Comparison of ENCODE assay signal across 11 mouse cellular contexts in genomic region chr7:126607064-126607463, GRCm38 (mm10). TPM values are rescaled to one million over a fixed set of nuclear protein-coding genes. Genes with fewer than 3 reads are reported as not detected.
DNase-seq lines count a peak whose midpoint lies in the region; TF ChIP-seq lines count a peak whose summit lies in the region.
"Had no signal": no experiment of that assay in that cellular context is flagged by ENCODE, and none has a peak within 500 bp of the region (broad histone marks: within the 10 kb centered on the region; RNA-seq: fewer than 3 reads in every experiment).

No protein-coding gene starts in this region.

- H3K4me3 ChIP-seq in spleen, adult 2 months (ENCODE audit: extremely low read depth, insufficient read depth, insufficient read length), result no peak overlapping the region
- H3K4me3 ChIP-seq: limb, embryonic 15.5 days had no signal

- no peak for TF ChIP-seq POLR2A in spleen, adult 2 months (IDR thresholded peaks at IDR 0.05; ENCODE audit: low read depth, low read length)

- H3K27ac ChIP-seq in spleen, adult 2 months (ENCODE audit: insufficient read depth, low read length), result peak overlapping the region; percentile 52
- H3K27ac ChIP-seq: limb, embryonic 15.5 days had no signal

- H3K4me1 ChIP-seq in spleen, adult 2 months (ENCODE audit: control insufficient read depth, insufficient read depth, insufficient read length), result peaks cover 2% of the 10 kb centered on the region; the same call in 1 of the 2 replicates
- H3K4me1 ChIP-seq: limb, embryonic 15.5 days had no signal

- no peaks in the 10 kb centered on the region for H3K36me3 ChIP-seq in spleen, adult 2 months (ENCODE audit: control insufficient read depth, insufficient read depth, low read length)
- H3K36me3 ChIP-seq: limb, embryonic 15.5 days had no signal

- peak; percentile 68 for DNase-seq in adrenal gland, adult 2 months
- DNase-seq in adrenal gland, adult 18-20 months (ENCODE audit: low spot score in 2 of 2), result no peak
- DNase-seq in spleen, adult 2 months (ENCODE audit: low read depth in 1 of 2, low spot score in 2 of 2), result no peak
- DNase-seq in spleen, postnatal 4 days (ENCODE audit: low spot score in 2 of 2), result no peak
- DNase-seq in heart, postnatal 4 days, result peak; percentile 38
- DNase-seq in urinary bladder, postnatal 4 days (ENCODE audit: low spot score in 2 of 2), result peak; percentile 56 to 68
- DNase-seq in frontal cortex, postnatal 14 days (ENCODE audit: low spot score in 2 of 2), result no peak
- no peak for DNase-seq in left cerebral cortex, postnatal 4 days
- DNase-seq: right cerebral cortex, postnatal 25 days had no signal

- intact Hi-C loops in left cerebral cortex, postnatal 4 days (cut with DNase I), result no loop called here

- no peaks in the 10 kb centered on the region for H3K27me3 ChIP-seq in spleen, adult 2 months (ENCODE audit: control insufficient read depth, insufficient read depth, low read length)
- H3K27me3 ChIP-seq: limb, embryonic 15.5 days had no signal

- no peak for TF ChIP-seq CTCF in spleen, adult 2 months (IDR thresholded peaks at IDR 0.05; ENCODE audit: extremely low read depth, insufficient read depth, insufficient read length, insufficient replicate concordance)

- 85% methylated on average over 3 of the region's 3 CpGs for WGBS in spleen, adult 2 months

RNA-seq across cellular contexts. Expression of gene Il27, which starts 12.3 kb away (rescaled TPM):
- not detected for total RNA-seq in adrenal gland, adult 2 months (2021)
- 0.13 and 0.19 TPM in 2 replicates for polyA plus RNA-seq in adrenal gland, adult 2 months (2012; rRNA removed)
- under 1 TPM in 1 of 2 experiments, not detected in 1; 0.38 TPM for total RNA-seq in adrenal gland, adult 18-20 months (2021)
- polyA plus RNA-seq in spleen, adult 2 months (2012; rRNA removed), result 0.79 and 1.5 TPM in 2 replicates
- not detected for total RNA-seq in heart, postnatal 4 days (2021)
- total RNA-seq in left cerebral cortex, postnatal 4 days (2021), result not detected
- polyA plus RNA-seq: gonadal fat pad, adult 2 months; limb, embryonic 15.5 days had no signal

RNA-seq across cellular contexts. Expression of gene Cln3, which starts 21.4 kb away (rescaled TPM):
- total RNA-seq in adrenal gland, adult 2 months (2021), result 10 to 100 TPM; 33.2 to 47.4 TPM
- 52.8 and 56.1 TPM in 2 replicates for polyA plus RNA-seq in adrenal gland, adult 2 months (2012; rRNA removed)
- 10 to 100 TPM; 34.6 to 35.8 TPM for total RNA-seq in adrenal gland, adult 18-20 months (2021)
- 105 and 118 TPM in 2 replicates for polyA plus RNA-seq in spleen, adult 2 months (2012; rRNA removed)
- total RNA-seq in heart, postnatal 4 days (2021), result 10 to 100 TPM; 13.4 to 14.0 TPM
- 10 to 100 TPM; 26.5 to 32.0 TPM for total RNA-seq in left cerebral cortex, postnatal 4 days (2021)

RNA-seq across cellular contexts. Expression of gene Apobr, which starts 22.3 kb away (rescaled TPM):
- 1 to 10 TPM; 2.0 to 4.7 TPM for total RNA-seq in adrenal gland, adult 2 months (2021)
- polyA plus RNA-seq in adrenal gland, adult 2 months (2012; rRNA removed), result 5.3 and 7.5 TPM in 2 replicates
- total RNA-seq in adrenal gland, adult 18-20 months (2021), result 1 to 10 TPM; 2.4 to 3.2 TPM
- polyA plus RNA-seq in spleen, adult 2 months (2012; rRNA removed), result 13.6 and 15.8 TPM in 2 replicates
- total RNA-seq in heart, postnatal 4 days (2021), result under 1 TPM; 0.21 to 0.95 TPM
- total RNA-seq in left cerebral cortex, postnatal 4 days (2021), result under 1 TPM; 0.30 to 0.58 TPM

RNA-seq across cellular contexts. Expression of gene Nupr1, which starts 23.6 kb away (rescaled TPM):
- 10 to 100 TPM; 22.9 to 26.3 TPM for total RNA-seq in adrenal gland, adult 2 months (2021)
- 2.8 and 4.4 TPM in 2 replicates for polyA plus RNA-seq in adrenal gland, adult 2 months (2012; rRNA removed)
- 10 to 100 TPM; 13.6 to 26.7 TPM for total RNA-seq in adrenal gland, adult 18-20 months (2021)
- 28.8 and 42.3 TPM in 2 replicates for polyA plus RNA-seq in spleen, adult 2 months (2012; rRNA removed)
- 1 to 10 TPM; 5.7 to 6.8 TPM for total RNA-seq in heart, postnatal 4 days (2021)
- 1 to 10 TPM; 6.6 to 7.0 TPM for total RNA-seq in left cerebral cortex, postnatal 4 days (2021)

RNA-seq across cellular contexts. Expression of gene Eif3c, which starts 40.9 kb away (rescaled TPM):
- 100 to 1,000 TPM; 236 to 240 TPM for total RNA-seq in adrenal gland, adult 2 months (2021)
- 97.2 and 133 TPM in 2 replicates for polyA plus RNA-seq in adrenal gland, adult 2 months (2012; rRNA removed)
- total RNA-seq in adrenal gland, adult 18-20 months (2021), result 100 to 1,000 TPM; 199 to 243 TPM
- 61.0 and 64.7 TPM in 2 replicates for polyA plus RNA-seq in spleen, adult 2 months (2012; rRNA removed)
- 100 to 1,000 TPM; 159 to 161 TPM for total RNA-seq in heart, postnatal 4 days (2021)
- total RNA-seq in left cerebral cortex, postnatal 4 days (2021), result 100 to 1,000 TPM; 212 to 226 TPM

Comparison
In these comparisons a context has a peak if more than half of its experiments do, and no peak if none do; other contexts are left out.
1. DNase-seq: peak in adrenal gland, adult 2 months (single experiment), heart, postnatal 4 days (single experiment) and urinary bladder, postnatal 4 days (2 of 2); none in adrenal gland, adult 18-20 months (0 of 2), spleen, adult 2 months (0 of 2), spleen, postnatal 4 days (0 of 2), frontal cortex, postnatal 14 days (0 of 2) and left cerebral cortex, postnatal 4 days (single experiment).